Mouse (Mus musculus) gastrocnemius, postnatal 36 days (tissue): ENCODE data around the gene Gltpd2. TPM values are rescaled to one million over a fixed set of nuclear protein-coding genes. Genes with fewer than 3 reads are reported as not detected.
"Not testable (repeated sequence)": the region's sequence is repeated elsewhere in the genome, so short reads cannot be mapped to it uniquely, and the experiment has no call there.

ENCODE experiments used
- DNase-seq, 2 experiments: peaks; one replicate each; pipeline ENCODE4 v3.0.0; 2022
- intact Hi-C: fragments of 180-260 bp; cut with DNase I; formaldehyde crosslinking; loops from one replicate; pipeline ENCODE4 v1.15.1; 2025
- total RNA-seq, 2 experiments: library from RNA; stranded (reverse); gene quantifications; 2 replicates each; pipeline ENCODE4 v1.2.3; 2021

The Gltpd2 gene
- total RNA-seq, 2 experiments from 2014 or later: not detected

DNA sequence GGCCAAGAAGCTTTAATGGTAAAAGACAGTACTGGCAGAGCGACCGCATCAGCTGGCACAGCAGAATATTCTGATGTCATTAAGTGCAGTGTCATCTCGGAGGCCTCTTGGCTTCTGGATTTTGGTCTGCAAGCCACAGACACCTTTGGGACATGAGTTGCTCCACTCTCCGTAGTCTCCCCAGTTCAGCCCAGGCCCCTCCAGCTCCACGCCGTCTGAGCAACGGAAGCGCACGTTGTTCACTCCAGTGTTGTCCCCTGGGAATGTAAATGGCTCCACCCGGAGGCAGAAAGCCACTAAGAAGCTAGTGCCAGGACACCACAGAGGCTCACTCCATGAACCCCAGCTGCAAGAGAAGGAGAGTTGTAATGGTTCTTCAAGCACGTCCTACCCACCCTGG is 5.5 kb upstream of the Gltpd2 start:
- intact Hi-C loops: no loop called here
- peak; percentile 29 to 57 for DNase-seq

DNA sequence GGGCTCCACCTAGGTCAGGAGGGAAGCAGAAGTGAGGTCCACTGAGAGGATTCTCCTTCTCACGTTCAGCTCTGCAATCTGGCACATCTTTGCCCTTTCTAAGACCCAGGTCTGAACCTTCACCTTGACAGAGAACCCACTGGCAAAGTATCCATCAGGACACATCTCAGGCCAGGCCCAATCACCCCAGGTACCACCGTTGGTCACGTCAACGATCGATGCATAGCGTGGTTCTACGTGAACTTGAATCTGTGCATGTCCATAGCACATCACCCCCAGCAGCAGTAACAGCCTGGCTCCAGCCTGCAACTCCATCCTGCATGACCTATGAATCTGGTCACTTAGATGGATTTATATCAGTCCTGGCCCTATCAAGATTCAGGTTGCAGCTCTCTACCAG is 4.7 kb upstream of the Gltpd2 start, which contains the start of gene Vmo1:
Vmo1 (minus strand) TSS at position 329 of the 400 bp plus-strand sequence.
- no peak for DNase-seq
- intact Hi-C loops: no loop called here

DNA sequence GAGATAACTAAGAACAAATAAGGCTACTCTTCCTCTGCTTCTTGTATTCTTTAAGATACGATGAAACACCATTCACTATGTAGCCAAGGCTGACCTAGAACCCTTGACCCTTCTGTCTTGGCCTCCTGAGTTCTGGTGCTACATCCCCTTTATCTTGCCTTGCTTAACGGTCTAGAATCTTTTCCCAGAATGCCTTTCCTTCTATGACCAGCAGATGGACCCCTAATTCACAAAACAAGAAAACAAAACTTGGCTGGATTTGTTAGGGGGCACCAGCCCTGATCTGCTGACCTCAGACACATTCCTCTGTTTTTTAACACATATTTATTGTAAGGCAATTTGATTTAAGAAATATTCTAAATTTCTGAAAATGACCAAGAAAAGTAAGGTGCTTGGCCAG is 2.6 kb upstream of the Gltpd2 start:
- no peak for DNase-seq
- intact Hi-C loops: loop anchor here (5.0 kb wide), 1 partner anchor 241 kb away; no protein-coding TSS in a partner anchor

DNA sequence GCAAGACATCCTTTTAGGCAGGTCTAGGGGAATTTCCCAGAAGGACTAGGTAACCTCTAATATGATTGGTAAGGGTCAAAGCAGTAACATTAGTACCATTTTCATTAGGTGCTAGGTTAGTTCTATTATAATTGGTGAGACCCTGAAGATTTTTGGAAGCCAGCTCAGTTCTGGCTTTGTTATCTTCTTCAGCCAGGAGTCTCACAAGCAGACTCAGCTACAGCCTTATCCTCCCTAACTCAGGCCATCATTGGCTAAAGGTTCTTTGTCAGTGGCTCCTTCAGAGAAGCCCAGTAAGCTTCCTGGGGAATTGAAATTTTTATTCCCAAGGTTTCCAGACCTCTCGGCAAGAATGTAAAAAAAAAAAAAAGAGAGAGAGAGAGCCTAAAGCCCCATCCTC is 560 bp upstream of the Gltpd2 start:
- no peak for DNase-seq
- intact Hi-C loops: loop anchor here (2.0 to 5.0 kb wide), 2 partner anchors 86 to 239 kb away; no protein-coding TSS in a partner anchor

DNA sequence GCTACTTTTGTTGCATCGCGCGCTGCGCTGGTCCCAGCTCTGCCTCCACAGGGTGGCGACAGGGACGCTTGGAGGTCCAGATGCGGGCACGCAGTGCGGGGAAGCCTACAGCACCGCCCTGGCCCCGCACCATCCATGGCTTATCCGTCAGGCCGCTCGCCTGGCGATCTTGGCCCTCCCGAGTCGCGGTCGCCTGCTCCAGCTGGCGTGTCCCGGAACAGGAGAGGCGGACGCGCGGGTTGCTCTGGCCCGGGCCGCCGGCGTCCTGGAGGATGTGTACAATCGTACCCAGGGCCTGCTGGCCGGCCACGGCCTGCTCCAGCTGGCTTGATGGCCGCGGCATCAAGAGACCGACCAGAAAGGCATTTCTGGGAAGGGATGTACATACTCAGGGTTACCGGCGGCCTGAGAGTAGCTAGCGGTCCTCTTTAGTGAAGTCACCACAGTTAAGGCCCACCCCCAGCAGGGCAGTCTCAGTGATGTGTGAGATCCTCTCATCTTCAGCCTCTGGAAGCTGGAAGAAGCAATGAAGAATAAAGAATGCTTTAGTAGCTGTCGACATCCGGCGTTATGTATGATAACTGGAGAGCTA is 1.3 kb downstream of the Gltpd2 start:
- peak; percentile 34 to 64 for DNase-seq
- intact Hi-C loops: no loop called here

DNA sequence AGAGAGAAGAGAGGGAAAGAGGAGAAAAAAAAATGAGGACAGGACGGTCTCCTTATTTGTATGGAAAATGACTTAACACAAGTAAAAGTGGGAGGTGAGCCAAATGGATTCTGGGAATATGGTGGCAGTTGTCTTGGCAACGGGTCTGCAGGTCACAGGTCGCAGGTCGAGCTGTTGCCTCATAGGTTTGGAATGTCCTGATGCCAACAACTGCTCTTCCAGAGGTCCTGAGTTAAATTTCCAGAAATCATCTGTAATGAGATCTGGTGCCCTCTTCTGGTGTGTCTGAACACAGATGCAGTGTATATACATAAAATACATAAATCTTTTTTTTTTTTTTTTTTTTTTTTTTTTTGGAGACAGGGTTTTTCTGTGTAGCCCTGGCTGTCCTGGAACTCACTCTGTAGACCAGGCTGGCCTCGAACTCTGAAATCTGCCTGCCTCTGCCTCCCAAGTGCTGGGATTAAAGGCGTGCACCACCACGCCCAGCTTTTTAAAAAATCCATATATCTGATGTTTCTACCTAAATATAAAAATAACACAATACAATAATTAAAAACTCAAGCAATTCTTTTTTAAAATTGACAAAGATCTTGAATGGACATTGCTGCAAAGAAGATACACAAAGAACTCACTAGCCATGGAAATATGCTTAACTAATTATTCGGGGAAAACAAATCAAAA is 4.5 kb downstream of the Gltpd2 start:
- intact Hi-C loops, DNase-seq: not testable (repeated sequence)

DNA sequence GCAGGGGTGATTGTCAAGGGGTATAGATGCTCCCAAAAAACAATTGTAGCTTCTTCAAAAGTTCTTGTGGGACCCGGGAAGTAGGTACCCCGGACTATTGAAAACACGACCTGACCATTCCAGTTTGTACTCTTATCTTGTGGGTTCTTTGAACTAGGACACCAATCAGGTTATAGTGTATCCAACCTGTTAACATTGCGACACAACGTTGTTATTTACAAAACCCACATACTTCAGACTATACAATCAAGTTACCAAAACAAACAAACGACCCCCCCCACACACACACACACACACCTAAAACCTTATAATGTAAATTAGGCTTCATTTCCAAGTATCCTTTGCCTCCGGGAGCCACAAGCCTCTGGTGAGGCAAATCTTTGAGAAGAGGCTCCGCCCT is 5.8 kb downstream of the Gltpd2 start:
- intact Hi-C loops: no loop called here

DNA sequence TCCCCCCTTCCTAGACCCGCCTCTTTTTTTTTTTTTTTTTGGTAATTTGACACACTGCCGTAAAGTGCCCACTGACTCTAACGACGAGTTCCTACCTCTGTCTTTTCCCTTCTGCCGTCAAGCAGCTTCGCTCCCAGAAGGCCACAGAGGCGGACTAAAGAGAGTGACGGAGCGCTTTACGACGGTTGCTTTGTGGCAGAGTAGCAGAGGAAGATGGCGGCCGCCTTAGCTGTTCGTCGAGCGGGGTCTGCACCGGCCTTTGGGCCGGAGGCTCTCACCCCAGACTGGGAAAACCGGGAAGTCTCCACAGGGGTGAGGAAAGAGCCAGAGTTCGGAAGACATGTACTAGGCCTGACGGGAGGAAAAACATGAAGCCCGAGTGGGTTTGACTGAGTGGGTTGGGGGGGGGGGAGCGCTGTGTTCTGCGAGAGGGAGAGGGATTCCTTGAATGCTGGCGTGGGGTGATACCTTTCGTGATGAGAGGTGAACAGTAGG is 6.2 kb downstream of the Gltpd2 start, which contains the start of gene Psmb6:
Psmb6 (plus strand) TSS at position 184 of the 495 bp plus-strand sequence.
- DNase-seq: peak; percentile 77 to 83
- intact Hi-C loops: no loop called here

More for the DNA sequence above, 5.8 kb downstream of the Gltpd2 start:
- DNase-seq: no peak

DNA sequence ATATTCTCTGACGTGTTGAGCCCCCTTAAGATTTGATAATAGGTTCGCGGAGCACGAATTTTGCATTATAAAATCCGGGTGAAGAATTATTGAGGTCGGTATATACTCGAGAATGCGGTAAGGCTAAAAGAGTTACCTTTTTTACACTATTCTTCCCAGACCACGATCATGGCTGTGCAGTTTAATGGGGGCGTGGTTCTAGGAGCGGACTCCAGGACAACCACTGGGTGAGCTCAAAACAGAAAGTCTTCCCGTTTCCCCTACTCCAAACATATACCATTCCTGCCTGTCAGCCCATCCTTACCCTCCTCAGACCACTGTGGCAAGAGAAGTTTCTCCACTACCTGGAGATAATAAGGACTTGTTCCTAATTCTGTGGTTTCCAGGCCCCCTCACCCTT is 6.7 kb downstream of the Gltpd2 start:
- intact Hi-C loops: no loop called here

DNA sequence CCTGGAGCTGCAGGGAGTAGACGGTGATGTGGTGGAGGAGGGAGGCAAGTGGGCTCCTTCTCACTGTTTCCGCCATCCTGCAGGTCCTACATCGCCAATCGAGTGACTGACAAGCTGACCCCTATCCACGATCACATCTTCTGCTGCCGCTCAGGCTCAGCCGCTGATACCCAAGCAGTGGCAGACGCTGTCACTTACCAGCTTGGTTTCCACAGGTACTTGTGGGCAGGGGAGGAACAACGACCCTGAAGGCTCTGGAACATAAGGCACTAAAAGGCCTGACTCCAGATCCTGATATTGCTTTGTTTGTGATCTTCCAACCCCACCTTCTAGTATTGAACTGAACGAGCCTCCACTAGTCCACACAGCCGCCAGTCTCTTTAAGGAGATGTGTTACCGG is 7.2 kb downstream of the Gltpd2 start:
- intact Hi-C loops: no loop called here
- DNase-seq: no peak

More for the DNA sequence above, 6.7 kb downstream of the Gltpd2 start:
- no peak for DNase-seq

DNA sequence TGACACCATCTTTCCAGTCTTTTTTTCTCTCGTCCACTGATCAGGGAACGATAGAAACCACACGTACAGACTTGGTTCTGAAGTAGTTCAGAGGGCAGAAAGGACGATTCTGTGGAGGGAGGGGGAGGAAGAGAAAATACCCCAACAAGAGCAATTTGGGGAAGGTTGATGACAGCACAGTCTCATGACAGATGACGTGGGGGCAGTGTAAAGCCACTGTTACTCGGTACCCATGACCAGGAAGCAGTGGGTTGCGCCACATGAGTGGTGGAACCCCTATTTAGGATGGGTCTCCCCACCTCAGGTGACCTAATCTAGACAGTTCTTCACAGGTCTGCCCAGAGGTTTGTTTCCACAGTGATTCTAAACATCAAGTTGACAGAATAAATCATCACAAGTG is 9.6 kb downstream of the Gltpd2 start:
- intact Hi-C loops: no loop called here
- DNase-seq: no peak

DNA sequence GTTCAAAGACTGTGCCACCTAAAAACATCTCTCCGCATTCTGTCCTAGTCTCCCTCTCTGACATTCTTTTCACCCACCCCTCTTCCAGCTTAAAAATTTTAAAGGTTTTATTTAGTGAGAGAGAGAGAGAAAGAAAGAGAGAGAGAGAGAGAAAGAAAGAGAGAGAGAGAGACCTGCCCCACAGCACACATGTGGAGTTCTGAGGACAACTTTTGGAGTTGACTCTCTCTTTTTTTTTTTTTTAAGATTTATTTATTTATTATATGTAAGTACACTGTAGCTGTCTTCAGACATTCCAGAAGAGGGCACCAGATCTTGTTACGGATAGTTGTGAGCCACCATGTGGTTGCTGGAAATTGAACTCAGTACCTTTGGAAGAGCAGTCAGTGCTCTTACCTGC is 12.1 kb downstream of the Gltpd2 start:
- intact Hi-C loops, DNase-seq: not testable (repeated sequence)

DNA sequence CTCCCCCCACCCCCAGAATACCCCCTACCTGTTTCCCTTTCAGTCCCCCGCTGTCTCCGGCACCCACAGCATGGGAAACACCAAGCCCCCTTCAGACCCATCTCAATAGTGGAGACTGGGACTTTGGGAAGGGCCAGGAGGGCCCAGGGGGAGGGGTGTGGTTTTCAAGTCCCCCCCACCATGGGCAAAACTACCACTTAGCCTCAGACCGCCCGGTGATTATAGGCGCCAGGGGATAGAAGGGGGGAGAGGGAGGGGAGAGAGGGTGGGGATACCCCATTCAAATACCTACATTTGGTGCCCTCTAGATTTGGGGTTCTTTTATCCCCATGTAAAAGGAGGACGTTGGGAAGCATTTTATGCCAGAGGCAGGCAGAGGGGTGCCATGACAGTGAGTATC is 13.8 kb downstream of the Gltpd2 start, which contains the start of gene Gm40193:
Gm40193 (minus strand) TSS at position 101 of the 400 bp plus-strand sequence.
- intact Hi-C loops: no loop called here
- no peak for DNase-seq

DNA sequence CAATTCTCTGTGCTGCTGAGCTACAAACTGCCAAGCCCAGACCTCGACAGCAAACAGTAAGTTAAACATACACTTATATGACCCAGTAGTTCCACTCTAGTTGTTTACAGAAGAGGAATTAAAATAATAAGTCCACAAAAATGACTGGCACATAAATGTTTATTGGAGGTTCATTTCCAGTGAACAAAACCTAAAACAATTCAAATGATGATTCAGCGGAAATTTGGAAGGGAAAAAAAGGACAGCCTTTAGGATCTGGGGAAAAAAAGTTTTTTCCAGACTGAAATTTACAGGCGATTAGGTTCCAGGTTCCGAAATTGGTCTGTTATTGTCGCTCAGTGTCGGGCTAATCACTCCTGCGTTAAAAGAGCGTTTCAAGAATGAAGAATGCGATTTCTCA is 20.4 kb downstream of the Gltpd2 start:
- intact Hi-C loops: loop anchor here (5.0 kb wide), 1 partner anchor 68 kb away; no protein-coding TSS in a partner anchor
- DNase-seq: no peak

DNA sequence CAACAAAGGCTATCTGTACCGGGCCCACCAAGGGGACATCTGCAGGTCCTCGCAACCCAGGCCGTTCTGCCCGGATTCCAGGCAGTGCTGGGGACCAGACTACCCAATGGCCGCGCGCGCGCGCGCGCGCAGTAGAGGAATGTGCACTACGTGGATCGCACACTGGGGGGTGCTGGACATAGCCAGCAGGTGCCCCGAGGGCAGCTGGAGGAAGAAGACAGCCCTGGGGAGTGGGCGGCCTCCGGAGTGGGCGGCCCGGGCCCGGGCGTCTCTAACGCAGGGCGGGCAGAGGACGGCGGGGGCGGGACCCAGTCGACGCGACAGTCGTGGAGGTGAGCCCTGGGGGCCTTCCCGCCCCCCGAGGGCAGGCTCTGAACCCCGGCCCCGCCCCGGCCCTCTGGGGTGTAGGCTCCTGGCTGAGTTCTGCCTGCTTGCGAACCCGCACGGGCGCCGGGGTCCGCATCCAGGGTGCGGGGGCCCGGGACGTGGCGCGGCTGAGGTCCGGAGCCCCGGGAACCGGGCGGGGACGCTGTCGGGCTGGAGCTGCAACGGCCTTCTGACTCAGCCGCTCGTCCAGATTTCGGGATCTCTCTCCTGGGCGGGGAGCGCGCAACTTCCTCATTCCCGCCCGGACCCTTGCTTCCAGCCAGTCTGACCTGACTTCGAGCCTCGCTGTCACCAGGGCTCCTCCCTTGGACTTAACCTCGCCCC is 21.0 kb downstream of the Gltpd2 start, which contains the start of gene Pld2:
Pld2 (plus strand) TSS at position 188 of the 711 bp plus-strand sequence.
- DNase-seq: peak; percentile 82 to 84
- intact Hi-C loops: loop anchor here (5.0 kb wide), 1 partner anchor 67 kb away; no protein-coding TSS in a partner anchor

DNA sequence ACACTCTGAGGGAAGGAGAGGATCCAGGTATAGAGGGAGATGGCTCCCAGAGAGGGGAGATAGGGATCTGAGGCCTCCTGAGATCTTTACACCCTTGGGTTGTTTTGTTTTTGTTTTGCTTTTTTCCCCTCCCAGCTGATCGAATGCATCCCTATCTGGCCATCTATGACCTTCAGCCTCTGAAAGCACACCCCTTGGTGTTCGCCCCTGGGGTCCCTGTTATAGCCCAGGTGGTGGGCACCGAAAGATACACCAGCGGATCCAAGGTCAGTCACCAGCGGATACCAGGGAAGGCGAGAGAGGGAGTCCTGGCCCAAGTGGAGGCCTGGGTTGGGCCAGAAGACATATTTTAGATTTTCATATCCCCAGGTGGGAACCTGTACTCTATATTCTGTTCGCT is 21.9 kb downstream of the Gltpd2 start:
- no peak for DNase-seq
- intact Hi-C loops: no loop called here

DNA sequence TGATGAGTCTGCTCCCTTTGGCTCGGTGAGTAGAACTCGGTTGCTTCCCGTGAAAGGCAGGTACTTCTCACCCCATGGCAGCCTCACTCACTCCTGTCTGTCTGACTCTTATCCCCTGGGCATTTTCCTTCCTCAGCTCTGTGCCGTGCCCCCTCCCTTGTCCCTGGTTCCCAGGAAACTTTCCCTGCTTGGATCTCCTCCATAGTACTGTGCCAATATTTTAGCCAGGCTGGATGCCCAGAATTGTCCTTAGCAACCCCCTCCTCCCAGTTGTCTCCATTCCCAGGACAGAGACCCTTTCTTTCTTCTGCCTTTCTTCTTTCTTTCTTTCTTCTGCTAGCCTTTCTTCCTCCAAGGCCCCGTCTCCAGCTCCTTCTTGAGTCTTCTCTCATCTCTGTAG is 22.4 kb downstream of the Gltpd2 start:
- no peak for DNase-seq
- intact Hi-C loops: no loop called here

DNA sequence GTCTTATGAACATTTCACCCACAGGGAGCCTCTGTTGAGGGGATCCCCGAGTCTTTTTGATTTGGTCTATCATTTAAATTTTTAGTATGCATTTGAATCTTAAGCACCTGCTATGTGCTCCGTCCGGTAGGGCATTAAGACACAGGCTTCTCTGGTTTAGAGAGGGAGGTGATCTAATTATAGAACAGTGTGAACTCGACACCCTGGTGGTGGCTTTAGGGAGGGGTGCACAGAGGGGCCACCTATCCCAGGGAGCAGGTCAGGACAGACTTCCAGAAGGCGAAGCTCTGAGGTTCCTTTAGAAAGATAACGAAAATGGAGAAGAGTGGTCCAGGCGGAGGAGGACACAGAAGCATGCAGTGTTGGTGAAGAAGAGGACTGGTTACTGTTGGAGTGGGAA is 25.5 kb downstream of the Gltpd2 start:
- DNase-seq: no peak

DNA sequence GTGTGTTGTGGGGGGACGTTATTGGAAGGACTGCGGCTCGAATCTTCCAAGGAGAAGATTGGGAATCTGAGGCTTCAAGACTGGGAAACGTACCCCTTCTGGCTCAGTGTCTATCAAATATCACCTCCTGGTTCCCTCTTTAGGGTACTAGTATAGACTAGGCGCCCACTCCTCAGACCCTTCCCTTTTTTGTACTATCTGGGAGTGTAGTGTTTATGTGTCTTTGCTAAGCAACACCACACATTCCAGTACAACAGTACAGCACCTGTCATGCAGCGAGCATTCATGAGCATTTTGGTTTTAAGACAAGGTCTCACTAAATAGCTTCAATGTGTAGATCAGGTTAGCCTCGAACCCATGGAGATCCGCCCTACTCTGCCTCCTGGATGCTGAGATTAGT is 32.5 kb downstream of the Gltpd2 start:
- no peak for DNase-seq
- intact Hi-C loops: no loop called here

More for the DNA sequence above, 25.5 kb downstream of the Gltpd2 start:
- intact Hi-C loops: no loop called here

DNA sequence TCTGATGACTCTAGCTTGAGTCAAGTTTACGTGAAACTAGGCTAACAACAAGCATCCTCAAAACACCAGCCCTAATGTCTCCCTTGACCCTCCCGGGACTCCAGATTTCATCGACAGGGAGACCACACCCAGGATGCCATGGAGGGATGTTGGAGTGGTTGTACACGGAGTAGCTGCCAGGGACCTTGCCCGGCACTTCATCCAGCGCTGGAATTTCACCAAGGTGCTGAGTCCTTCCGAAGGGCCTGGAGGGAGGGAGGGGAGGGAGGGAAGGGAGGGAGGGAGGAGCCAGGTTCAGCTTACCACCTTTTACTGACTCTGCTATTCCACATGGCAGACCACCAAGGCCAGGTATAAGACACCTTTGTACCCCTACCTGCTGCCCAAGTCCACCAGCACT is 34.9 kb downstream of the Gltpd2 start:
- intact Hi-C loops: no loop called here
- DNase-seq: no peak

DNA sequence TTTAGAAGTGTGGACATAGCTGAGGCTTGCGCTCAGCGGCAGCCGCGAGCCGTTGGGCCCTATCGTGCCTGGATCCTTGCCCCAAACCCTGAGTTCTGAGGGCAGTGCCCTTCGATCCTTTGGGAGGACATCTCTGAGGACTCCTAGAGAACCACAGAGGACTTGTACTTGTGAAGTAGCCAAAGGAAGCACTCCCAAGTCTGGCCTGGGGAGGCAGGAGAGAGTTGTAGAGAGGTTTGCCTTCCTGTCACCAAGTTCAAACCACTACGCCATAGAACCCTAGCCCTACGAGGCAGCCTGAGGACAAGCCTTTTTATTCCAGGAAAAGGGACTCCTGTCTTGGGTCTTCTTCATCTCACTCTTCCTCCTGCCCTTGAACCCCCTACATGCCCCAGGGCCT is 38.5 kb downstream of the Gltpd2 start:
- intact Hi-C loops: no loop called here

More for the DNA sequence above, 38.5 kb downstream of the Gltpd2 start:
- DNase-seq: no peak
